ENCODE assay signal across 28 mouse cellular contexts in genomic region chr2:85002575-85002974, GRCm38 (mm10). TPM values are rescaled to one million over a fixed set of nuclear protein-coding genes. Genes with fewer than 3 reads are reported as not detected.
A peak's percentile ranks its signal among the peaks of the same experiment; 100 is the strongest.
DNase-seq lines count a peak whose midpoint lies in the region; ATAC-seq and TF ChIP-seq lines count a peak whose summit lies in the region.
"Had no signal": no experiment of that assay in that cellular context is flagged by ENCODE, and none has a peak within 500 bp of the region (broad histone marks: within the 10 kb centered on the region; RNA-seq: fewer than 3 reads in every experiment).

No protein-coding gene starts in this region.

- no peak overlapping the region for H3K9ac ChIP-seq in heart, adult 2 months (ENCODE audit: low read depth, low read length)
- no peak overlapping the region for H3K9ac ChIP-seq in heart, embryonic 14.5 days (ENCODE audit: low read length)
- H3K9ac ChIP-seq: hindbrain, embryonic 13.5 days had no signal

- intact Hi-C loops in heart, adult 2 months (cut with DNase I) = no loop called here
- intact Hi-C loops in left cerebral cortex, postnatal 10 days (cut with DNase I) = no loop called here

- H3K36me3 ChIP-seq in heart, embryonic 10.5 days = no peaks in the 10 kb centered on the region
- H3K36me3 ChIP-seq in heart, adult 2 months (ENCODE audit: control insufficient read depth, insufficient read depth, low read length) = no peaks in the 10 kb centered on the region
- no peaks in the 10 kb centered on the region for H3K36me3 ChIP-seq in heart, embryonic 14.5 days (ENCODE audit: control insufficient read depth, insufficient read depth, low read length)
- H3K36me3 ChIP-seq: embryonic facial prominence, embryonic 10.5 days; forebrain, embryonic 10.5 days; G1E; hindbrain, embryonic 13.5 days had no signal

- peaks cover 32% of the 10 kb centered on the region for H3K4me1 ChIP-seq in heart, embryonic 10.5 days
- H3K4me1 ChIP-seq in heart, adult 2 months (ENCODE audit: control insufficient read depth, insufficient read depth, low read length) = peaks cover 19% of the 10 kb centered on the region
- H3K4me1 ChIP-seq in heart, embryonic 14.5 days (ENCODE audit: control insufficient read depth in 2 of 2, insufficient read depth in 2 of 2, low read length in 2 of 2) = peaks cover 8 to 11% of the 10 kb centered on the region in 2 experiments
- H3K4me1 ChIP-seq: hindbrain, embryonic 13.5 days had no signal

- TF ChIP-seq CTCF in heart, adult 2 months (IDR thresholded peaks at IDR 0.05) = no peak

- no peaks in the 10 kb centered on the region for H3K79me2 ChIP-seq in heart, adult 2 months (replicated peaks; ENCODE audit: control insufficient read depth, insufficient read depth, low read length)

- H3K4me2 ChIP-seq in heart, embryonic 14.5 days (ENCODE audit: low read length) = no peak overlapping the region
- H3K4me2 ChIP-seq: hindbrain, embryonic 13.5 days had no signal

- DNase-seq in heart, embryonic 10.5 days (ENCODE audit: low spot score) = no peak
- no peak for DNase-seq in heart, adult 2 months
- no peak for DNase-seq in heart, adult 11 months
- peak; percentile 21 for DNase-seq in 3134 (ENCODE audit: extremely low read depth, insufficient read length, low spot score)
- peak; percentile 34 for DNase-seq in Muller cell, postnatal 12 days (ENCODE audit: inconsistent ontology term)
- no peak for DNase-seq in kidney, postnatal 4 days
- no peak for DNase-seq in left cerebral cortex, postnatal 10 days (ENCODE audit: extremely low spot score in 1 of 2, low spot score in 2 of 2)
- DNase-seq: adrenal gland, adult 2 months; adrenal gland, postnatal 25 days; cerebellum, adult 2 months; cerebellum, postnatal 10 days; gastrocnemius, postnatal 36 days; kidney, adult 11 months; kidney, adult 9 months had no signal

- no peaks in the 10 kb centered on the region for H3K9me3 ChIP-seq in heart, embryonic 10.5 days
- H3K9me3 ChIP-seq in heart, embryonic 14.5 days (ENCODE audit: control insufficient read depth, low read length) = no peaks in the 10 kb centered on the region
- H3K9me3 ChIP-seq: embryonic facial prominence, embryonic 10.5 days; forebrain, embryonic 10.5 days; G1E; hindbrain, embryonic 13.5 days had no signal

- no peak for TF ChIP-seq EP300 in heart, adult 2 months (IDR thresholded peaks at IDR 0.05; ENCODE audit: insufficient read depth, low read depth, low read length)

- H3K27me3 ChIP-seq in heart, embryonic 10.5 days (ENCODE audit: insufficient read depth, poor library complexity, severe bottlenecking) = no peaks in the 10 kb centered on the region
- H3K27me3 ChIP-seq in heart, adult 2 months (ENCODE audit: control insufficient read depth, insufficient read depth, low read length) = no peaks in the 10 kb centered on the region
- no peaks in the 10 kb centered on the region for H3K27me3 ChIP-seq in heart, embryonic 14.5 days (ENCODE audit: control insufficient read depth, insufficient read depth, low read length)
- H3K27me3 ChIP-seq: CH12.LX; hindbrain, embryonic 13.5 days had no signal

- no peak for TF ChIP-seq POLR2A in heart, adult 2 months (IDR thresholded peaks at IDR 0.05; ENCODE audit: insufficient read depth, low read depth, low read length)

- H3K27ac ChIP-seq in heart, embryonic 10.5 days = 0 out of 2 replicates have a peak overlapping the region, but pooled peaks have one; percentile 24
- no peak overlapping the region for H3K27ac ChIP-seq in heart, adult 2 months
- H3K27ac ChIP-seq in heart, embryonic 14.5 days (replicated peaks in 1 of 2; ENCODE audit: control insufficient read depth in 1 of 2, insufficient read depth in 1 of 2, low read depth in 2 of 2, low read length in 2 of 2) = 0 out of 4 replicates have a peak overlapping the region, but pooled peaks of 1 of the 2 experiments have one; percentile 14
- H3K27ac ChIP-seq: embryonic facial prominence, embryonic 10.5 days; forebrain, embryonic 10.5 days; hindbrain, embryonic 13.5 days; hindbrain, postnatal 0 days had no signal

- 34% methylated on average over 8 of the region's 8 CpGs for WGBS in heart, embryonic 10.5 days
- 67% methylated on average over 8 of the region's 8 CpGs for WGBS in heart, adult 2 months
- WGBS in heart, embryonic 14.5 days = 33% methylated on average over 8 of the region's 8 CpGs

- no peak overlapping the region for H3K4me3 ChIP-seq in heart, embryonic 10.5 days
- no peak overlapping the region for H3K4me3 ChIP-seq in heart, adult 2 months
- H3K4me3 ChIP-seq in heart, embryonic 14.5 days (ENCODE audit: control insufficient read depth in 1 of 2, insufficient read depth in 1 of 2, low read depth in 1 of 2, low read length in 2 of 2) = no peak overlapping the region
- H3K4me3 ChIP-seq: embryonic facial prominence, embryonic 10.5 days; erythroblast, embryonic 14.5 days; forebrain, embryonic 10.5 days; hindbrain, embryonic 13.5 days had no signal

- ATAC-seq in heart, embryonic 14.5 days (ENCODE audit: insufficient number of reproducible peaks, insufficient read depth, low FRiP score, low read depth) = 0 out of 2 replicates have a peak, but pooled peaks have one; percentile 18
- ATAC-seq: forebrain, embryonic 14.5 days; hindbrain, postnatal 0 days had no signal

RNA-seq across cellular contexts. Expression of gene Prg3, which starts 14.6 kb away (rescaled TPM):
- 0.31 TPM in 1 of 2 replicates, not detected in the other for polyA plus RNA-seq in heart, embryonic 10.5 days (2016; fragmentation: Nextera tagmentation; extraction: Ambion mirVana)
- not detected for total RNA-seq in heart, adult 2 months (2021)
- not detected in 2 replicates for polyA plus RNA-seq in heart, adult 2 months (2012; rRNA removed)
- polyA plus RNA-seq in heart, embryonic 14.5 days (2014; fragmentation: Nextera tagmentation; extraction: Ambion mirVana) = not detected in 2 replicates
- total RNA-seq in left cerebral cortex, postnatal 10 days (2021) = not detected
- total RNA-seq: adrenal gland, adult 2 months; adrenal gland, postnatal 25 days; CH12.LX; gastrocnemius, adult 8-10 months; gastrocnemius, postnatal 36 days; heart, adult 8-10 months; hindbrain, postnatal 0 days had no signal
- polyA plus RNA-seq: adrenal gland, adult 2 months; cerebellum, adult 2 months; embryonic facial prominence, embryonic 10.5 days; embryonic facial prominence, embryonic 14.5 days; forebrain, embryonic 10.5 days; forebrain, embryonic 14.5 days; hindbrain, embryonic 13.5 days; hindbrain, postnatal 0 days; intestine, embryonic 14.5 days had no signal

RNA-seq across cellular contexts. Expression of gene Prg2, which starts 22.3 kb away (rescaled TPM):
- 0.64 TPM in 1 of 2 replicates, not detected in the other for polyA plus RNA-seq in heart, embryonic 10.5 days (2016; fragmentation: Nextera tagmentation; extraction: Ambion mirVana)
- not detected for total RNA-seq in heart, adult 2 months (2021)
- 0.14 and 0.44 TPM in 2 replicates for polyA plus RNA-seq in heart, adult 2 months (2012; rRNA removed)
- polyA plus RNA-seq in heart, embryonic 14.5 days (2014; fragmentation: Nextera tagmentation; extraction: Ambion mirVana) = 0.58 TPM in 1 of 2 replicates, not detected in the other
- total RNA-seq in left cerebral cortex, postnatal 10 days (2021) = not detected
- total RNA-seq: adrenal gland, adult 2 months; adrenal gland, postnatal 25 days; gastrocnemius, adult 8-10 months; gastrocnemius, postnatal 36 days; heart, adult 8-10 months; hindbrain, postnatal 0 days had no signal
- polyA plus RNA-seq: adrenal gland, adult 2 months; embryonic facial prominence, embryonic 14.5 days; erythroblast, embryonic 14.5 days; forebrain, embryonic 10.5 days; forebrain, embryonic 14.5 days; G1E; hindbrain, postnatal 0 days; intestine, embryonic 14.5 days had no signal

RNA-seq across cellular contexts. Expression of gene Ssrp1, which starts 34.5 kb away (rescaled TPM):
- 223 and 273 TPM in 2 replicates for polyA plus RNA-seq in heart, embryonic 10.5 days (2016; fragmentation: Nextera tagmentation; extraction: Ambion mirVana)
- 10 to 100 TPM; 38.8 to 39.0 TPM for total RNA-seq in heart, adult 2 months (2021)
- 39.6 and 59.5 TPM in 2 replicates for polyA plus RNA-seq in heart, adult 2 months (2012; rRNA removed)
- 124 and 130 TPM in 2 replicates for polyA plus RNA-seq in heart, embryonic 14.5 days (2014; fragmentation: Nextera tagmentation; extraction: Ambion mirVana)
- total RNA-seq in left cerebral cortex, postnatal 10 days (2021) = 100 to 1,000 TPM; 101 to 105 TPM

RNA-seq across cellular contexts. Expression of gene P2rx3, which starts 34.7 kb away (rescaled TPM):
- 1.1 and 1.6 TPM in 2 replicates for polyA plus RNA-seq in heart, embryonic 10.5 days (2016; fragmentation: Nextera tagmentation; extraction: Ambion mirVana)
- under 1 TPM; 0.25 to 0.81 TPM for total RNA-seq in heart, adult 2 months (2021)
- 0.39 and 0.79 TPM in 2 replicates for polyA plus RNA-seq in heart, adult 2 months (2012; rRNA removed)
- 0.69 TPM in 1 of 2 replicates, not detected in the other for polyA plus RNA-seq in heart, embryonic 14.5 days (2014; fragmentation: Nextera tagmentation; extraction: Ambion mirVana)
- total RNA-seq in left cerebral cortex, postnatal 10 days (2021) = 1 to 10 TPM; 1.9 to 2.2 TPM
- total RNA-seq: hematopoietic stem cell, adult 5-6 weeks had no signal
- polyA plus RNA-seq: erythroblast, embryonic 14.5 days; G1E had no signal

RNA-seq across cellular contexts. Expression of gene Tnks1bp1, which starts 45.2 kb away (rescaled TPM):
- polyA plus RNA-seq in heart, embryonic 10.5 days (2016; fragmentation: Nextera tagmentation; extraction: Ambion mirVana) = 24.7 and 25.9 TPM in 2 replicates
- total RNA-seq in heart, adult 2 months (2021) = 10 to 100 TPM; 56.9 to 59.1 TPM
- 40.7 and 54.1 TPM in 2 replicates for polyA plus RNA-seq in heart, adult 2 months (2012; rRNA removed)
- polyA plus RNA-seq in heart, embryonic 14.5 days (2014; fragmentation: Nextera tagmentation; extraction: Ambion mirVana) = 7.3 and 7.7 TPM in 2 replicates
- 10 to 100 TPM; 77.8 to 88.7 TPM for total RNA-seq in left cerebral cortex, postnatal 10 days (2021)

Comparison
In these comparisons a context has a peak if more than half of its experiments do, and no peak if none do; other contexts are left out.
1. DNase-seq: peak in 3134 (single experiment) and Muller cell, postnatal 12 days (single experiment); none in heart, embryonic 10.5 days (single experiment), heart, adult 2 months (0 of 2), heart, adult 11 months (single experiment), kidney, postnatal 4 days (0 of 2) and left cerebral cortex, postnatal 10 days (0 of 2).